Mouse (Mus musculus): ENCODE measurements at regions not wholly inside any gene's neighbourhood (a gene's known extent, or its start where the extent isn't known, plus 50 kb on each side); places are given as distances from the start of the nearest gene placed in this dataset.

DNA sequence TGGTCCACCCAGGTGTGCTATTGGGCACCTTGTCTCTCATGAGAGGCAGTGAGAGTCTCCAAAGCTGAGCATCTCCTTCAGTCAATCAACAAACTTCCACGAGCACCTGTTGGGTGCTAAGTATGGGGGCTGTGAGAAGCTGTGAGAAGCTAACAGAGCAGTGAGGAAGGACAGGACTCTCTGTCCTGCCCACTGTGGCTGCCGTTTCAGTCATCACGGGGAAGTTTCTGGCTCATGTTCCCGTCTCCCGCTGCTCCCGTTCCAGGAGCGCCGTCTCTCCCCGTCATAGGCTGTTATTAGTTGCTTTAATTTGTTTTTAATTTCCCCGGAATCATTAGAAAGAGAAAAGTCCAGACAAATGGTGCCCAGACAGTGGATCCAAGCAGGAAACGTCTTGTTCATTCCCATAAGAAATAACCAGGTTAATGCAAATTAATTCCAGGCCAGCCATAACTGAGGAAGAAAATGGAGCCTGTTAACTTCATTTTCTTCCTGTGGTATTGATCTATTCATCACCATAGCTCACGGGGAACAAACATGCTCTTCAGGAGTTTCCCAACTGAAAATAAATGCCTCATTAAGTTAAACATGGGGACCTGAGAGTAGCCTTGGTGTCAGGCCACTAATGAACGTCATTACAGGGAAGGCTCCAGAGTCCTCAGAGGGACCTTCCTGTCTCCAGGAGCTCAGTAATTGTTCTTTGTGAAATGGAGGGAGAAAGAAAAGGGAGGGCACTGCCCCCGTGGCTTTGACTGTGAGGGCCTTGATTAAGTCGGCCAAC, 70.3 kb downstream of the Matn1 start:
- no peak for DNase-seq (ENCODE audit: low spot score)

DNA sequence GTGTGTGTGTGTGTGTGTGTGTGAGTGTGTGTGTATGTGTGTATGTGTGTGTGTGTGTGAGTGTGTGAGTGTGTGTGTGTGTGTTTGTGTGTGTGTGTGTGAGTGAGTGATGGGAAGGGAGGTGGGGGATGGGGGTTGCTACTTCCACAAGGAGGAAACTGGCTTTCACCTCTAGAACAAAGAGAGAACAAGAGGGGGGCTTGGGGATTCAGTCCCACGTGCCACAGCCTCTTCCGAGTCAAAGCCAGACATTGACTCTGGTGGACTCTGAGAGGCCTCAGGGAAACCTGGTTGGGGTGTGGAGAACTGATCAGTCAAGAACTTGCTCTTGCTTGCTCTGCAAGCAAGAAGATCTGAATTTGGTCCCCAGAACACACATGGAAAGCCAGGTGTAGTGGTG, 71.0 kb downstream of the Matn1 start:
- no peak for DNase-seq (ENCODE audit: low spot score)

DNA sequence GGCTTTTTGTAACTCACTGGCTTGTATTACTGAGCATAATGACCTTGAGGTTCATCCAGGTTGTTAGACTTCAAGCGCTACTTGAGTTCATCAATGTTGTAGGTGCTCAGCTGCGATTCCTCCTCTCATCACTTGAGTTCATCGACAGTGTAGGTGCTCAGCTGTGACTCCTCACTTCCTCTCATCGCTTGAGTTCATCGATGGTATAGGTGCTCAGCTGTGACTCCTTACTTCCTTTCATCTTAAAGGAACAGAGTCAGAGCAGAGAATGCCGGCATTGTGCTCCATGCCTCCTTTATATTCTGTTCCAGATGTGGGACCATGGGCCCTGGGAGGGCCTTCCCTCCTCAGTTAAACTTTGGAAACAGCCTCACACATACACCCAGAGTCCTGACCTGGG, 79.4 kb downstream of the Matn1 start:
- DNase-seq (ENCODE audit: low spot score) = no peak

DNA sequence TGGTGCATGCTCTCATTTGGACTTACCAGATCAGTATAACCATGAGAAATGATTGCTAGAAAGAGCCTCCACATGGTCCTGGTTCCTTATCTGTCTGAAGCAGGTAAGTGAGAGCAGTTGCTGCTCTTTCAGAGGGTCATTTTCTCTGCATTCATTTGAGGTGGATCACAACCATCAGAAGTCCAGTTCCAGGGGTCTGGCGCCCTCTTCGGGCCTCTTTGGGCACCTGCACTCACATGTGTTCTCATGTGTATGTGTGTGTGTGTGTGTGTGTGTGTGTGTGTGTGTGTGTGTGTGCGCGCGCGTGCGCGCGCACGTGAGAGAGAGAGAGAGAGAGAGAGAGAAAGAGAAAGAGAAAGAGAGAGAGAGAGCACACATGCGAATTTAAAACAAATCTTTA, 92.1 kb downstream of the Matn1 start:
- no peak for DNase-seq (ENCODE audit: low spot score)

DNA sequence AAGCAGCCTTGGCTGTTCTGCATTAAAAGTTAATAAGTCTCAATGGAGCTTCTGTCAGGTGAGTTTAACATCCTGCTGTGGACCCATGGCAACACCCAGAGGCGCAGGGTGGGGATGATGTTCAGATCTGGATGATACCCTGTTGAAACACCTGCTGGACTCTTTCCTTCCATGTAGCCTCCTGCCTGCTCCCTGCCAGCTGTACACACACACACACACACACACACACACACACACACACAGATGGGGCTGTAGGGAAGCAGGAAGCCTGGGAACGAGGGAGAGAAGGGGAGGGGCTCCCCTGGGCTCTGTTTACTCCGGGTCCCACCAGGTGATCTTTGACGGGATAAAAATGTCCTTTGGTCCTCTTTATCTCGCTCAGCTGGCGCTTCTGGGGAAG, 93.0 kb downstream of the Matn1 start:
- DNase-seq (ENCODE audit: low spot score) = no peak

DNA sequence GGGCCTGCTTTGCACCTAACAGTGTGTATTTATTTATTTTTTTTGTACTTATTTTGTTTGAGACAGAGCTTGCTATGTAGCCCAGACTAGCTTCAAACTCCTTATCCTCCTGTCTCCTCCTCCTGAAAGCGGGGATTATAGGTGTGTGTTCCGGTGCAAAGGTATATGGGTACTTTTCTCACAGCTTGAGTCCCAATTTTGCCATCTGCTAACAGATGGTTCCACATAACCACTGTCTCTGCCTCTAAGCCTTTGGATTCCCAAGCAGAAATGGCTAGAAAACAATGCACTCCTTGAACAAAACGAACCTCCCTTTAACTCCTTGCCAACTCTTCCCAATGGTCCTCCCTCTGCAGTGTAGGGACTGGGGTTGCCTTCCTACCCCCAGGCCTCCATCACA, 95.5 kb downstream of the Matn1 start:
- DNase-seq (ENCODE audit: low spot score) = no peak

DNA sequence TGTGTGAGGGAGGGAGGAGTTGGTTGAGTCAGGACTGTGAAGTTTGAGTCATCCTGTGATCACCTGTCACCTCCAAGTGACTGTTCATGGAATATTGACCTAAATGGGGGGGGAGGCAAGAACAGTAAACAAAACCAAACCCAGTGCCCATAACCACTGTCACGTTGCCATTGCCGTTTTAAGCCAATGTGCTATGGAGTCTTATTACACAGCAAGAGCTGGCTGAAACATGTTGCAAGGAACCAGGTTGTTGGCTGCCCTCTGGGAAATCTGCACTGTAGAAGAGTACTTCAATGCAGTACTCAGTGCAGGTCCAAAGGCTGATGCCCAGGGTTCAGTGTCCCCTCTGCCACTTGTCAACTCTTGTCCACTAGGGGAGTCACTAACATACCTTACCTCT, 97.0 kb downstream of the Matn1 start:
- no peak for DNase-seq (ENCODE audit: low spot score)

DNA sequence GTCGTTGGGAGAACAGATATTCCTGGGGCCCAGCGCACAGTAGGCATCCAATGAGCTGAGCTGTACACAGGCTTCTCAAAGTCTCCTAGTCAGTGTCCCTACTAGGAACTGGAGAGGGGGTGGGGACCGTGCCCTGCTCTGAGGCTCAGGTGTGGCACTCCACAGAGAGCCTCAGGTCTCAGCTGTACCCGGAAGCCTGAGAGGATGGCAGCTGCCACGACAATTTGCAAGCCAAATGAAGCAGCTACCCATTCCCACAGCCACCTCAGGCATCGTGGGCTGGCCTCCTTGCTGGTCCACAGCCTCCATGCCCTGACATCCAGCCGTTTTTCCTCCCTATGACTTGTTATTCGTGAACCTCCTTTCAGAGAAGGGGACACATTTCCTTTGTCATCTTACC, 101.9 kb downstream of the Matn1 start:
- no peak for DNase-seq (ENCODE audit: low spot score)

DNA sequence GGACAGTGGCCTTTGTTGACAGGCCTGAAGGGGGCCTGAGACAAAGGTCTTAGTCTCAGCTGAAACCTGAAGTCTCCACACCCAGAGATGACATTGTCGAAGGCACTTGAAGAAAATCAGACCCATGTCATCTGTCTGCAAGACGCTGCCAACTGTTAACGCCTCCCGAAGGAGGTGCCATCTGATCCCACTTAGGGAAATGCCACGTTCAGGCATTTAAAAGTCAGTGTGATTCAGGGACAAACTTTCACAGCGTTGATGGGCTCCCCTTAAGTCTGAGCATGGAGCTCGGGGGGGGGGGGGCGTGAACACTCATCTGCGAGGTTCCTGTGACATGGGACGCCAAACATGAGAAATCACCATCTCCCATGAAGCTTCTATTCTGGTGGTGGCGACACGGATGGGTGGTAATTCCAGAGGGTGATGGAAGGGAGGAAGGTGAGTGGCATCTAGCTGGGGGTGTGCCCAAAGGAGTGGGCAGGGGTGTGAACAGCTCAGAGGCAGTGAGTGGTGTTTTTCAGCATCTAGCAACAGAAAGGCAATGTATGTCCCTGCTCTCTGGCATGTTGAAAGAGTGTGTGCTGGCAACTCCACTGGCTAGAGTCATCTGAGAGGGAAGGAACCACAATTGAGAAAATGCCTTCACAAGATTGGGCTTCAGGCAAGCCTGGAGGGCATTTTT, 102.9 kb downstream of the Matn1 start:
- DNase-seq (ENCODE audit: low spot score) = no peak

DNA sequence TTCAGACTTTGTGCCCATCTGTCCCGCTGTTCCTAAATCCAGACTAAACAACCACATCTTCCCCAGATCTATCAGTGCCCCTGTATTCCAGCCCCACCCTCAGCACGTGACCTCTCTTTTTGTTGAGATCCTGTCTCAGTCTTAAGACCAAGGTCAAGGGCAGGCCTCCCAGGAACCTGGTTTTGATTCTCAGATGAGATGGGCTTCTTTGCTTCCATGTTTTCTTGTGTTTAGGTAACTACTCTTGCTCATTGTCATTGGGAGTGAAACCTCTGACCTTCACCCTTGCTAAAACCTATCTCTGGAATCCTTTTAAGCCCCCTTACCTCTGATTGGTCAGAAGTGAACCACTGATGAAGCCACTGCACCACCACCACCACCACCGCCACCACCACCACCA, 112.1 kb downstream of the Matn1 start:
- DNase-seq (ENCODE audit: low spot score) = no peak

DNA sequence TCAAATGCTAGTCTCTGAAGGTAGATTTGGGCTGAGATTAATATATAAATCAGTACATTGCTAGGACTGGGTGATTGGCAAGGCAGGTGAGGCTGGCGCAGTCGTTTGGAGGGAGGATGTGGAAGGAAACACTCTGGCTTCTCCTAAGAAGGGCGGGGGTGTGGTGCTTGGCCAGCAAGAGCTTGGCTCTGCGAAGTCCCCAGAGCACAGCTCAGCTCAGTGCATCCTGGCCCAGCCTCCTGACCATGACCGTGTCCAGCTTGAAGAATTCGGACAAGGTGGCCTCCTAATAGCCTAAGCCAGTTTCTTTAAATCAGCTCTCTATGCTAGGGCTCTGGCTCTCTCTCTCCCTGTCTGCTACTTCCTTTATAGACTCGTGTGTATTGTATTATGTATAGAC, 115.4 kb downstream of the Matn1 start:
- no peak for DNase-seq (ENCODE audit: low spot score)

DNA sequence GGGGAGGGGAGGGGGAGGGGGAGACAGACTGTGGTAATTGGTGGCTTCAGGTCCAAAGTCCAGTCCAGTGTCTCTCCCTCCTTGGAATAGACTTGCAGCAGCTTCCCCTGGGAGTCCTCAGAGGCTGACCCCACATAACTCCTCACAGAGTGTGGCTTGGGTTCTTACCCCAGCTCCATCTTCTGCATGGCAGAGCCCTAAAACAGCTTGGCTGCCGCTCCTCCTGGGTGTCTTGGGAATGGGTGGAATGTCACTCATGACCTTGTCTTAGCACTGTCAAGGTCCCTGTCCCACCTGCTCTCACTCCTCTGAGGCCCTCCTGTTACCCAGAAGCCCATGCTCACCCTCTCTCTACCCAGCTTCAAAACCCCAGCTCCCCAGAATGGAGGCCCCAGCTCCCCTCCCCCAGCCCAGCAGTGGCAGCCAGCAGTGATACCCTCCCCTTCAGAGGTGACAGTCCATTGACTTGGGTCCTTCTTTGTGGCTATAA, 116.1 kb downstream of the Matn1 start:
- DNase-seq (ENCODE audit: low spot score) = no peak

DNA sequence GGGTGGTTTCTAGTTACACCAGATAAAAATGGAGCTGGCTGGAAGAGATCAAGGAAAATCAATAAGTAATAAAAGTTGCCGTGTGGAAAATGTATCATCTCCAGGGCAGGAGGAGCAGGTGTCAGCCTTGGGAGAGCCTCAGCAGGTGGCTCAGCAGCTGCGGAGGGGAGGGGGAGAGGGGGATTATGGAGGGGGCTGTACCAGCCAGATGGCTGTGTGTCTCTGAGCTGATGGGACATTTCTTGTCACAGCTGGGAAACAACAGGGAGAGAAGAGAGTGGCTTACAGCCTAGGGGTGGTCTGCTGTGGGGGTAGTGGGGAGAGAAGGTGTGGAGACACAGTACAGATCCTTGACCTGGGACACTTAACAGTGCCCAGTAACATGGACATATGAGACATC, 116.5 kb downstream of the Matn1 start:
- DNase-seq (ENCODE audit: low spot score) = no peak

DNA sequence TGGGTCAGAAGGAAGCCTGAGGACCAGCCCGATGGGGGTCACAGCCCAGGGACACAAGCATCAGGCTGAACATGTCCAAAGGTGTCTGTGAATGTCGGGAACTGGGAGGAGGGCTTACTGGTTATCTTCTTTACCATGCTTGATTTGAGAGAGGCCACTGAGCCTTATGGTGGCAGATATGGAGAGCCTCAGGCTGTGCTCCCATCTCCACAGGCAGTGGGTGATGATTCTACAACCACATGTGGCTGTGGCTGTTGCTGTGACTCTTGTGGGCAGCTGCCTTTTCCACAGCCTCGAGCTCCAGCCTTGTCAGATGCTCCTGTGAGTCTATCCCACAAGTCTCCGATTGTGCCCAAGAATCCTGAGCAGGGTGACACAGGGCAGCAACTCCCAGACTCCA, 118.4 kb downstream of the Matn1 start:
- no peak for DNase-seq (ENCODE audit: low spot score)

DNA sequence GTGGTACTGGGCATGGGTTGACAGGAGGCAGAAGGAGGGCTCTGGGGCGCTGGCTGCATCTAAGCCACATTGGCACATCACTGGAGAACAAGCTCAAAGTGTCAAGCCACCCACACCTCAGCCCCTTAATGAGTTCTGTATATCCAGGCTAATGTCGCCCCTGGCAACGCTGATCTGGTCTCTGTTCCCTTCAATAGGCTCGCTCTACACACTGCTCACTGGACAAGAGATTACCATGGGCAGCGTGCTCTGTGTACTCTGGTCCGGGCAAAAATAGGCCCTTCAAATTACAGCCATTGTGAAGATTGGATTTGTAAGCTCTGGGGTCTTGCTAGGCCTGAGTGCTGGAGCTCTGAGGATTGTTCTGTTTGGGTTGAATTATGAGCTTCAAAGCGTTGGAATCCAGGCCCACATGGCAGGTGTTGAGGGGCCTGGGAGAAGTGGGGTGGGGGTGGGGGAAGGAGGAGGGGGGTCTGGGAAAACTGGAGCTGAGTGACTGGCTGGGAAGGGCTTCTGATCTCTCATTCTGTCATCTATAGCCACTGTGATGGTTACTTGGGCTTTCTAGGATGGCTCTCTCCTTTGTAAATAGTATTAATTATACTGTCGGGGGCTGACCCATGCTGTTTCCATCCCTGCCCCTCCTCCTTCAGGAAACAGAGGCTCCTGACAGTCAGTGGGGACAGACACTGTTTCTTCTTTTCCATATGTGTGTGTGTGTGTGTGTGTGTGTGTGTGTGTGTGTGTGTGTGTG, 122.2 kb downstream of the Matn1 start:
- DNase-seq (ENCODE audit: low spot score) = no peak

DNA sequence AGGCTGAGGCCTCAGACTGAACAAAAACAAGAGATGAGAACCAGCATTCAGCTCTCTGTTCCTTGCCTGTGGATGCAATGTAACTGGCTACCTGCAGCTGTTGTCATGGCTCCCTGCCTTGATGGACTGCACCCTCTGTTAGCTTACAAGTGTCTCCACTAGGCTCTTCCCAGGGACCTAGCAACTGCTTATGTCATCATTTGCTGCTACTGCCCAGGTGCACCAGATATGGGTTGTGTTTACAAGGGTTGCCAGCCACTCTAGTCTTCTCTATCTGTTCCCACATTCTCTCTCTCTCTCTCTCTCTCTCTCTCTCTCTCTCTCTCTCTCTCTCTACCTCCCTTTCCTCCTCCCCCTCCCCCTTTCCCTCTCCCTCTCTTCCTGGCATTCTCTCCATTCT, 126.4 kb downstream of the Matn1 start:
- no peak for DNase-seq (ENCODE audit: low spot score)

DNA sequence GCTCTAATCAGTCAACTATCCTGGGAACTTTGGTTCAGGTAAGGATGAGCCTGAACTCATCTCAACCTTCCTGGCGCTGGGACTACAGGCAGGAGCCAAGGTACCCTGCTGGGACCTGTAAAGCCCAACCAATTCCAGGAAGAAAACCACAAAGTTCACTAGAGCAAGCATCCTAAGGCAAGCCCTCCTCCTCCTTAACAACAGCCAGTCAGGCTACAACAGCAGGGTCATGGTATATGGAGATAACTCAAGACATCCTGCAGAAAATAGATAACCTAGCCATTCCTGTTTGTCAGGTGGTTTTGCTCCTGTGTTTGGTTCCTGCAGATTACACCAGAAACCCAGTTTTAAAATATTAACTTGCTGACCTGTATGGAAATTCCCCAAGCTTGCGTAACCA, 128.4 kb downstream of the Matn1 start:
- no peak for DNase-seq (ENCODE audit: low spot score)

DNA sequence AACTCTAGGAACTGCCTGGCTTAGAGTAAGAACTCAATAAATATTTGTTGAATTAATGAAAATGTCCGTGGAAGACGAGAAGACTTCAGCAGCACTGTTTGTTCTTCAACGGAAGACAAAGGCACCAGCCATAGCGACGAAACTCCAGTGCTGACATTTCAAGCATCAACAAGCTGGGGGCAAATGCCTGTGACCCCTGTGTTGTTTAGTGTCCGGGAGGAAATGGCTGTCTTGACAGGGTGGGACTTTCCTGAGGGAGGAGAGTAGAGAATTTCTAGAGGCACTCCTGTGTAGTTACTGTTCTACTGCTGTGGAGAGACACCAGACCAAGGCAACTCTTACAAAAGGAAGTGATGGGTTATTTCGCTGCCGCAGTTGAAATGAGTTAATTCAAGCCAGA, 129.2 kb downstream of the Matn1 start:
- no peak for DNase-seq (ENCODE audit: low spot score)

DNA sequence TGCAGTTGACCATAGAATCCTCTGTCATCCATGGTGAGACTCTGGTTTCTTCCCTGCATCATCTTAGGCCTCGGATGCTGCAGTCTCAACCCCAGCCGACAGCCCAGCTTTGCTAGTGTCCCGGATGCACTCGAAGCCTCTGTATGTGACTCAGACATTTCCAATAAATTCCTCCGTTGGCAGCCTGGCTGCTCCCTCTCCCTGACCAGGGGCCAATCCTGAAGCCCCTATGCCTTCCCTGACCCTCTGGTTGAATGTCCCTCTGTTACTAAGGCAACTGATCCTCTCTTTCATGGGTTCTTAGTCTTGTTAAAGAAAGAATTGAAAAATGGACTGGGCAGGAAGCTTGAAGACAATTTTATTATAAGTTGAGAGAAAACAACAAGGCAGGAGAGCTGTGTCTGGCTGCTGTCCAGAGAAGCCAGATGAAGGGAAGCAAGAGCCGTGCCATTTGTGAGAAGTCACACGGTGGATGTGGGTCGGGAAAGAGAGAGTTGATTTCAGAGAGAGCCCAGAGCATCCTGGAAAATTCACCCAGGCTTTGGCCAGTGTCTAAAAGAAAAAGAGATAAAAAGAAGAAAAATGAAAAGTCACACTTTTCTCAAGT, 131.2 kb downstream of the Matn1 start:
- no peak for DNase-seq (ENCODE audit: low spot score)

DNA sequence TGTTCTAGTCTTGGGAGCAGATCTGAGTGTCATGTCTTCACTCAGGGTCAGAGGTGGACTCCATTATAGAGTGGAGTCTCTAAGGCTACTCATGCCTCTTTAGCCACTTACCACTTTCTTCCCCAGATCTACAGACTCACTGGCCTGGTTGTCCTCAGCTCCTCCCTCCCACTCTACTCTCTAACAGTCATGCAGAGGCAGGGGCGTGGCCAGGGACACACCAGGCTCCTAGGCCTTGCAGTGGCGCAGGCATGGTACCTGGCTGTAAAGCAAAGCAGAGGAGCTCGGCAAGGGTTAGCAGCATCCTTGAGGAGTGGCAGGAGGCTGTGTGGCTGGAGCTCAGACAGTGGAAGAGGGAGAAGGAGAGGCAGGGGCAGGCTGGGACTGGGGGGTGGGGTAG, 132.4 kb downstream of the Matn1 start:
- DNase-seq (ENCODE audit: low spot score) = no peak

DNA sequence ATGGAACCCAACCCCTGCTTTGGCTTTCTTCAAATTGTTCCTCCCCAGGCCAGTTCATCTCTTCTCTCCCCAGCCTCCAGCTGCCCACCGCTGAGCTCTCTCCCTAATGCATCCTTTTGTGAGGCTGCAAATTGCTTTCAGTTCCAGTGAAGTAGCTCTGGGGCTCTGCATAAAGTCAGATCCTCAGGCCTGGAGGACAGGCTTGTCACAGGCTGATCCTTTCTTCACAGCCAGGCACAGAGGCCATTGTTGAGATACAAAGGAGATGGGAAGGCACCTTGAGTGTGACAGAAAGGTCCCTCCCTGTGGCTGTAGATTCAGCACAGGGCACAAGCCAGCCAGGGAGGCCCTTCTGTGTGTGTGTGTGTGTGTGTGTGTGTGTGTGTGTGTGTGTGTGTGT, 135.9 kb downstream of the Matn1 start:
- DNase-seq (ENCODE audit: low spot score) = no peak

DNA sequence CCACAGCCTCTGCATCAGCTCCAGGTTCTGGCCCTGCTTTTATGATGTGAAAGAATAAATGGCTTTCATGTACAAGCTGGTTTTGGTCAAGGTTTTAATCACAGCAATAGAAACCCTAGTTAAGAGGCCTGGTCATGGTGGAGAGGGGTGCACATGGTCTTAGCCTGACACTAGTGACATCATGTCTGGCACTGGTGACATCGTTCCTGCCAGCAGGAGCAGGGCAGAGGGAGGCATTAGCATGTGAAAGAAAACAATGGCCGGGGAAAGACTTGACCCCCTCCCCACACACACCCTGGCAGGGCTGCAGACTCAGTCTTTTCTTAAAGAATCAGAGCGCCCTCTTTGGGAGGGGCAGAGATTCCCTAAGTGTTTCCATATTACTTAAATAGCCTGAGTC, 139.2 kb downstream of the Matn1 start:
- DNase-seq (ENCODE audit: low spot score) = no peak

DNA sequence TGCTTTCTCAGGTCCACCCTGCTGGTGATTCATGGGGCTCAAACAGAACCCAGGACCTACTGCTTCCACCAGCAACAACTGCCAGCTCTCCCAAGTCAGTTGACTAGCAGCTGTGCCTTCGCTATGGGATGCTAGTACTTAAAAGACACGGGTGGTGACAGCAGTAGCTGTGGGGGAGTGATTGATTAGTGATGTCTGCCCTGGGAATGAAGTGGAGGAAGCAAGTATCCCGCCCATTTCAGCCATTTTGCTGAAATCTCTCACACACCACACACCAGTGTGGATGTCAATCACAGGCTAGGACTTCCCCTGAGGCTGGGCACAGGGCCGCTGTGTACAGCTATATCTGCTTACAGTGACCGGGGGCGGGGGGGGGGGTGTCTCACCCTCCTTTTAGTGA, 153.2 kb downstream of the Matn1 start:
- no peak for DNase-seq (ENCODE audit: low spot score)

Measured in ovary, adult 18-20 months (tissue).